Mouse (Mus musculus) right cerebral cortex, postnatal 36 days (tissue): ENCODE results near the gene Tfcp2l1.

ENCODE experiments used
- DNase-seq, 2 experiments: peaks; one replicate each; pipeline ENCODE4 v3.0.0; 2022; ENCODE audit warnings: low spot score in 2 of 2, mixed read lengths in 1 of 2

Gene Tfcp2l1

DNA sequence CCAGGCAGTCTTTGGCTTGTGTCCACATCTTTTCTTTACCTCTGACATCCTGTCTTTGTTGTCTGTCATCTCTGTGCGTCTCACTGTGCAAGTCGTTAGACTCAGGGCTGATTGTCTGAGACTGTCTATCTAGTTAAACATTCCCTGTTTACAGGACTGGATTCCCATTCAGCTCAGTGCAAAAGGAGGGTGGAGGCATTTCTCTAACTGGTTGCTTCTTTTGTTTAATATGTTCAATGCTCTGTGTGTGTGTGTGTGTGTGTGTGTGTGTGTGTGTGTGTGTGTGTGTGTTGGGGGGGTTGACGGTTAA lies 23.0 kb downstream of the Tfcp2l1 start:
- DNase-seq, result no peak

DNA sequence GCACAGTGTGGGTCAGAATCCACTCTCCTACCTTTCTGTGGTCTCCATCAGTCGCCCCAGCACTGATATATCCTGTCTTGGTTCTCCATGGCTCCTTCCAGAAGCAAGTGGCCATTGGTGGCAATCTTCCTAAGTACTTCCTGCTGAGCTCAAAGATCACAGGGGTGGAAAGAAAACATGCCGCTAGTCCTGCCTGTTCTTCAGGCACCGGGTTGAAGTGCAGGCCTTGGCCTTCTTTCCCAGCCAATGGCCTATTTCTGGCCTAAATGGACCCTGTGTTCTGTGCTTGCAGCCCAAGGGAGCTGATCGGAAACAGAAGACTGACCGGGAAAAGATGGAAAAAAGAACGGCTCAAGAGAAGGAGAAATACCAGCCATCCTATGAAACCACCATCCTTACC lies 31.0 kb downstream of the Tfcp2l1 start:
- no peak for DNase-seq

DNA sequence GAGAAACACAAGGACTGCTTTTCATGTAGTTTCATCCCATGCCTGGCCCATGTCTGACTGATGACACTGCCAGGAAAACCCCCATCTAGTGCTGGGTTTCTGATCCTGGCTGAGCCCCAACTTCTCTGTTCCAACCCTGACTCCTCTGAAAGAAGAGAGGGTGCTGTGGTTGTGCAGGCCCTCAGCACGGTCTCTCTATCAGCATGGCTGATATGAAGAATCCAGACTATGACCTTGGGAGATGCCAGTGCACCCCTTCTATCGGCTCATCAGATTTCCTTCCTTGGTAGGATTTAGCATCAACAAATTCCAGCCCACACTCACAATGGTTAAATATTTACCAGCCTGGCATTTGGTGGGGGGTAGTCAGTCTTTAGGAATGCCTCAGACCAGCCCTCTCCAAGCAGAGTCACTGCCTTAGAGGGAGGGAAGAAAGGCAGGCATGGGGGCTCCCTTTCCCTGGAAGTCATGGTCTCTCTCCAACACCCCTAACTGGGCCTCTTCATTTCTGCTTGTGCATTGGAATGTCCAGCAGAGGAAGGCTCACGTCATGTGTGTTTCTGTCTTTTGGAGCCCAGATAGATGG lies 33.2 kb downstream of the Tfcp2l1 start:
- no peak for DNase-seq

DNA sequence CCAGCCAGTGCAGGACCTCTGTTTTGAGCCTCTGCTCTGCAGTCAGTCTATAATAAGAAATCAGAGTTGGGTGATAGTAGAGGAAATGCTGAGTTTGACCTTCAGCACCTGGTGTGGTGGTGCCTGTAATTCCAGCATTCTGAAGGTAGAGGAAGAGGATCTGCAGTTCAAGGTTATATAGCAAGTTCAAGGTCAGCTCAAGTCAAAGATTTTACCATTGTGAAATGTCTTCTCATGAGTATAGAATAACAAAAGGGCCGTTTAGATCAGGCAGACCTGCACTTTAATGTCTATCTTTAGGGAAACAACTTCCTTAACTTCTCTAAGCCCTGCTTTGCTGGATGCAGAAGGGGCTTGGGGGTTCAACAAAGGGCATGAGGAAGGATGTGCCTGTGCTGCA lies 35.3 kb downstream of the Tfcp2l1 start:
- DNase-seq, result no peak

DNA sequence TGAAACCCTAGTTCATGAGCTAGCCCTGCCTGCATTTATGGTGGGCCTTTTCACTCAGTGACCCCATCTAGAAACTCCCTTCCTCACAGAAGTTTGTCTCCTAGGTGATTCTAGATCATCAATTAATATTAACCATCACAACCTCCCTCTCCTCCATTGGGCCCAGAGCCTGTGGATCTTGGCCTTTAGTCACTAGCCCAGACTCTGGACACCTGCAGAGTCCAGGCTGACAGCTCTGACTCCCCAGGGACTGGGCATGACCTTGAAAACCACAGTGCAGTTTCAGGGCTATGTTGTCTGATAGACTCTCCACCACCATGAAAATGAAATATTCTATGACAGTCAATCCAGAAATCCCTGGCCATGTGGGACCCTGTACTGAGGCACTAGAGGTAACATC lies 39.8 kb downstream of the Tfcp2l1 start:
- no peak for DNase-seq

DNA sequence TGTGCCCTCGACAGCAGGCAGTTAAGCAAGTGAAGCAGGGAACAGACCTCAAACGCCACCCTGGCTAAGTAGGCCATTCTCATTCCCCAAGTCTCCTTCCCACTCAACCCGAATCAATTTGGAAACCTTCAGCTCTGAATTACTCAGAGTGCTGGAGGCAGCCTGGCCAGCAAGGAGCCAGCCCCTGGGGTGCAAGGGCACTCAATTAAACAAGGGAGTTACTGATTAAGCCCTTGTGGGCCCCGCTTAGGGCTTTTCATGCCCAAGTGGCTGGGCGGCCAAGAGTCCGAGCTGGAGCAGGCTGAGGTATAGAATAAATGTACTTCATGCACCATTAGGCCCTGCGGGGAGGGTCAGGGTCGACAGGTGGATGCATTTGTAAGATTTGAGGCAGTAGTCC lies 44.5 kb downstream of the Tfcp2l1 start:
- DNase-seq, result no peak

DNA sequence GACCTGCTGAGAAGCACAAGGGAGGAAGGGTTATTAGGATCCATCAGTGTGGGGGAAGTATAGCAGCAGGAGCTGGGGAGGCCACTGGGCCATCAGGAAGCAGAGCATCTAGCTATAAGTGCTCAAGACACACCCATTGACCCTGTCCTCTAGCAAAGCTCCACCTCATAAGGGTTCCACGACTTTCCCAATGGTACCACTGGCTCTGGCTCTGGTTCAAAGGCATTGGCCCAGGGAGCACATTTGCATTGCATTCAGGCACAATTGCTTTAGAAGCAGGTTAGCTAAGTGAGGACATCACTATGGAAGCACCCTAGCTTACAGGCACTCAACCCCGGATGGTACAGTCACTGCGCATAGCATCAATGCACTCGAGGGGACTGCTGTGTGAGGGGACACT lies 46.4 kb downstream of the Tfcp2l1 start:
- no peak for DNase-seq

DNA sequence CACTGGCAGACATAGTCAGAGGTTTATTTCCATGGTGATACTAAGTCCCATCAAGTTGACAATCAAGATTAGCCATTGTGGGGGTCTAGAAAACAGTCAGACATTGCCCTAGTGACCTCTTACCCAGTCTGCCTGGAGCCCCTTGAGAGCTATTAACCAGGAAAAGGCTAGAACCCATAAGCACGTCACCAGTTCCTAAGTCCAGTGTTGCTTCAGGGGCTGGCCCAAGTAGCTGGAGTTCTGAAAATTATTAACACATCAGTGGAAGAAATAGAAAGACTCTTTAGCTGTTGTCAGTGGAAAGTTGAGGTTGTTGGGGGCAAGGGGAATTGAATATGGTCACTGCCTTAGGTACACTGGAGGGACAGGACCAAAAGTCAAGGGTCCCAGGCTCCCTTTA lies 54.2 kb downstream of the Tfcp2l1 start:
- no peak for DNase-seq

DNA sequence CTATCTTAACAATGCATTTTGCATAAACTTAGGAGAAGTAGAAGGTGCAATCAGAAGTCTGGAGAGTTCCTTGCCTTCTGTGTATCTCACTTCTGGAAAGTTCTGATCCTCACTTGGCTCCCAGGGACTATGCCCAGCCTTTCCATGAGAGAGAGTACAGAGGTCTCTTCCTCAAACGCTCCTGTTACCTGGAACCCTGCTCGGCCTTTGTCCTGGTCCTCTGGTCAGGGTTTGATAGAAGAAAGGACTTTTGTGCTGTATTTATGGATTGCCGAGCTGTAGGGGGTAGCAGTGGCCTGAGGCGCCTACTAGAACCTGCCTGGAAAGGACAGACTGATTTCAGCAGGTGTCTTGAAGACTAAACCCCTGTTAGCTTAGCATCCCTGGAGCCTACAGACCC lies 55.9 kb downstream of the Tfcp2l1 start:
- DNase-seq, result no peak

DNA sequence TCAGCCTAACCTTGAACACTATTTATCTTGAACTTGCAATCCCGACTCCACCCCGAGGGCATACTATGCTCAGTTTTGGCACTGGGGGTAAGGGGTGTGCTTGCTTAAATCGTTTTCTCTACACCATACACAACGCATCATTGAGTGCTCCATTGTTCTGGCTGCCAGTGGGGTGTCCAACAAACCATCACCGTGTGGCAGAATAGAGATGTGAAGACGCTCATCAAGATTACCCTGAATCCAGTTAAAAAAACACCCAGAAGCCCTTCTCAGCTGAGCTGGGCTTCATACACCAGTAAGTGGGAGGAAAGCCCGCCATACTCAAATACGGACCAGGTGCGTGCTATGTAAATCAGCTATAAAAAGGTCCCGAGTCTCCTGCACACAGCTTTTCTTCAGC lies 60.0 kb downstream of the Tfcp2l1 start:
- DNase-seq, result no peak

DNA sequence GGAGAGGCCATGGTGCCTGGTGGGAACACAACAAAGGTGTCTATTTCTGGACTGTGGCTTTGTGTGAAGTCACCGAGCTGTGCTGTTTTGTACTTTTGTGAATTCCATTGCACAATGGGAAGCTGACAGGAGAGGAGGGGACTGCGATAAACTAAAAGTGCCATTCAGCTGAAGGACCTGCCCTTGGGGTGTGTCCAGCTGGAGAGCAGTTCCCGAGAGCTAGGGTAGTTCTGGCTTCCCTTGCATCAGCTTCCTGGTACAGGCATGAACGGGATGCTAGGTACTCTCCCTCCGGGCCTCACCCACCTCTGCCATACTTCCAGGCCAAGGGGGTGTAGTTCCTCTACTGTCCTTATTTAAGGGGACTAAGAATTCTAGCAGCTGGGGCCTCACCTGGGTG lies 62.1 kb downstream of the Tfcp2l1 start:
- DNase-seq, result no peak

DNA sequence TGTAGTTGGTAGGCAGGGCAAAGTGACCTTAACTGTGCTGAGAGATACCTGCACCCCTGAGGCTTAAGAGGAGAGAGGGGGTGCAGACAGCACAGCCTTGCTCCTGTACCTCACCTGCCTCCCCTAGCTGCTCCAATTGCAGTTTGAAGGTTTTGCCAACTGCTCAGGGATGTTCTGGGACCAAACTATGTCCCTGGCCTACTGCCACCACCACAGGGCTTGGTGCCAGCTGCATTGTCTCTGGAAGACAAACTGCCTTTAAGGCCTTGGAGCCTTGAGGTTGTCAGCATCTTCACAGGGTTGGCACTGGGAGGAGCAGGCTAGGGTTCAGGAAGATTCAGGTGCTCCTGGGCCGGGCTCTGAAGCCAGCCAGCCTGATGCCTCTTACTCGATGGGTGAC lies 66.7 kb downstream of the Tfcp2l1 start:
- no peak for DNase-seq

DNA sequence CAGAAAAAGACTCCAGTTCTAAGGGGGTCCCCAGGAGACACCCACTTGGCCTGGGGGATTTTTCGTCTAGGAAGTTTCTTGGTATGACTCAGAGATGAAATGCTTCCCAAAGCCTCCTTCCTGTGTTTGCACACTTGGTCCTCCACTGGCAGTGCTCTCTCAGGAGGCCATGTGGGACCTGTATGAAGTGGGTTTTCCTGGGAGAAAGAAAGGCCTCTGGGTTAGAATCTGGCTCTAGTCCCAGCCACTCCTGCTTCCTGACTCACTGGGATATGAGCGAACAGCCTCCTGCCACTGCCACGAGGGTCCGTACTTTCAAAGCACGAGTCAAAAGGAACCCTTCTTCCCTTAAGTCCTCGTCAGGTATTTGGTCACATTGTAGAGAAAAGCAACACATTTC lies 70.2 kb downstream of the Tfcp2l1 start:
- no peak for DNase-seq

DNA sequence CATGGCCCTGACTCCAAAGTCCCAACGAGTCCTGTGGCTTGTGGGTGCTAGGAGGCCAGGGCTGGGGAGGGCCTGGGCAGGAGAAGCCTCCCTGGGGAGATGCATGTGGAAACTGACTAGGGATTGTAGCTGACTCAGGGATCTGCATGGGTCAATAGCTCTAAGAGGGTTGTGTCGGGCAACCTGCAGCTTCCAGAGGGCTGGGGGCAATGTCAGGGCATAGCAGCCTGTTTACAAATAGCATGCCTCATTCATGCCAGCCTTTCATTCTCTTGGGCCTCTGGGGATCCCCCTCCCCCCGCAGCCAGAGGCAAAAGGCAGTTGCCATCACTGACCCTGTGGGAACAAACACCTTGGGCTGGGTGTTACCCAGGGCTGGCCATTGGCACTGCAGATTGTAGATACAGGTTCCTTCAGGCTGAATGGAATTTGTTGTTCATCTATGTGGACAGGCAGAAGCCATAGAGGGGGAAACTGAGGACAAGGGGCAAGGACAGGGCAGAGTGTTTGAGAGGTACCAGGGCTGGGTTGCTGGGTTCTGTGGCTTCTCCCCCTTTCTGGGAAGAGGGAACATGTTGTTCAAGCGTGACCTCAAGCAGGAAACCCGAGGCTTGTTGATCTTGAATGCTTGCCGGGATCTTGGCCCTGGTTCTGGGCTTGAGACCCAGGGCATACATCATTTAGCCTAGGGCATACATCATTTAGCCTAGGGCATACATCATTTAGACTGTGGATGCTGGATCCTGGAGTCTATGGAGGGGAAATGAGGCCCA lies 71.6 kb downstream of the Tfcp2l1 start:
- no peak for DNase-seq

DNA sequence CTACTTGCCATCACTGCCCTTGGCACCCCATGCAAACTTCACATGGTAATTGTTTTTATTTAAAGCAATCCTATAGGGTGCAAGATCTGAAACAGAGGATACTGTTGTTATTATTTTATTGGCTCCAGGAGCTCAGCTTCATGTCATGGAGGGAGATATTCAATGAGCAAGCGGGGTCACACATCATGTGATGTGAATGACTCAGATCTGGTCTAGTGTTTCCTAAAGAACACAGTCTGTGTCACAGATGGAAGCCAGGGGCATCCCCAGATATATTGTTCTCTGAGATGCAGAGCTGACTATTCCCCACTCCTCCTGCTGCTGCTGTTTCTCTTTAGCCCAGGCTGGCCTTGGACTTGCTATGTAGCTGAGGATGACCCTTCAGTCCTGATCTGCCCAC lies 72.2 kb downstream of the Tfcp2l1 start:
- DNase-seq, result no peak

DNA sequence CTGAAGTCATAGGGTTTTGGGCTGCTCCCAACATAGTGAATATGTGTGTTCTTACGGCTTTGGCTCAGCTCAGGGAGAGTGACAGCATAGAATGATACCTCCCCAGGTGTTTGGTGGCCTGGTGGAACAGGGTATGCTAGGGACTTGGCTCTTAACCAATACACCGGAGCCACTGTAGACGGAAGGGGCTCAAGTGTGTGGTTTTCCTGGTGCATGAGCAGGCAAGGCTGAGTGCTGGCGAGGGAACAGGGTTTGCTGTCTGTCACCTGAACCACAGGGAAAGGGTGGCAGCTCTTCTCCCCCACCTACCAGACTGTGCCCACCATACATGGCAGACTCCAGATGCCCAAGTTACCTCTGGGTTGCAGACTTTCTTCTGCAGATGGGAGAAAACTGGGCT lies 83.9 kb downstream of the Tfcp2l1 start:
- no peak for DNase-seq

DNA sequence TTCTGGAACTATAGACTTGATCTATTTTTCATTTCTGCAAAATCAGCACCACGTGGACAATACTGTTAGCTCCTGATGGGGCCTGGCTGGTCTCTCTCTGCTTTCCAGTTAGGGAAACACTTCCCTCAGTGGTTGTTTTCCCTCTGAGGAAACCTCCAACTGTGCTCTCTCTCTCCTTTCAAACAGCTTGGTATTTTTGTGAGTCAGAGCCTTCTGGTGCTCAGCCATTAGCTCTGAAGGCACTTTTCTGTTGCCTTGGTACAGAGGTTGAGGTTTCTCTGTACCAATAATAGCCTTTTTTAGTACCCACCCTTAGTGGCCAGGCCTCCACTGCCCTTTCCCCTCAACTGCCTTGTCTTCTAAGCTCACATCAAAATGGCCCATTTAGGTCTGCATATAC lies 88.5 kb downstream of the Tfcp2l1 start:
- no peak for DNase-seq

DNA sequence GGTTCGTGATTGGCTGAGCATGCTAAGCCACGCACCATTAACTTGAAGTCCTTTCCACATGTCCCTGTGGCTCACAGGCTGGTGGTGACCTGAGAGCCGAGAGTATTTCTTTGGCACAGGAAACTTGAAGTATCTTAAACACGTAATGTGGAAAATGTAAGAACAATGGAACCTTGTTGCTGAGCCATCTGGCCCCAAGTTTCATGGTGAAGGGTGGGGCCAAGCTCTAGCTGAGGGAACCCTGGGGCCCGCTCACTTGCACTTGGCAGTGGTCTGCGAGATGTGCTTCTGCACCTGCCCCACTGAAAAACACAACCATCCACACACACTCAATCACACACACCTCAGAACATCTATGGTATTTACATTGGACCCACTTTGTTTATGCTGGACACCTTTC lies 90.3 kb downstream of the Tfcp2l1 start:
- DNase-seq, result no peak

DNA sequence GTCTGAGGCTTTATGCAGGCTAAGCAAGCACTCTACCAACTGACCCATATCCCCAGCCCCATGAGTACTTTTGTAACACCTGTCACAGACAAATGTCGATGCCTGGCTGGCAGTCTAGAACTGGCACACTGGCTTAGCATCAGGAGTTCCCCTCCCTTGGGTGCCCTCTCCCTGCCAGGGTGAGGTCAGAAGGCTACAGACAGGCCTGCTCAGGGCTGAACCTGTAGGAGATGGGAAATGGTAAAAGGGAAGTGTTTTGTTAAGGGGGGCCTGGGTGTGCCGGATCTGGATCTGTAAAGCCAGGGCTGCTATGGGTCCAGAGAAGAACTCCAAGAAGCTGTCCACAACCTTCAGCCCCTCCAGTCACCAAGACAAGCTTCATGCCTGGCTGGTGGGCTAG lies 92.0 kb downstream of the Tfcp2l1 start:
- DNase-seq, result no peak

DNA sequence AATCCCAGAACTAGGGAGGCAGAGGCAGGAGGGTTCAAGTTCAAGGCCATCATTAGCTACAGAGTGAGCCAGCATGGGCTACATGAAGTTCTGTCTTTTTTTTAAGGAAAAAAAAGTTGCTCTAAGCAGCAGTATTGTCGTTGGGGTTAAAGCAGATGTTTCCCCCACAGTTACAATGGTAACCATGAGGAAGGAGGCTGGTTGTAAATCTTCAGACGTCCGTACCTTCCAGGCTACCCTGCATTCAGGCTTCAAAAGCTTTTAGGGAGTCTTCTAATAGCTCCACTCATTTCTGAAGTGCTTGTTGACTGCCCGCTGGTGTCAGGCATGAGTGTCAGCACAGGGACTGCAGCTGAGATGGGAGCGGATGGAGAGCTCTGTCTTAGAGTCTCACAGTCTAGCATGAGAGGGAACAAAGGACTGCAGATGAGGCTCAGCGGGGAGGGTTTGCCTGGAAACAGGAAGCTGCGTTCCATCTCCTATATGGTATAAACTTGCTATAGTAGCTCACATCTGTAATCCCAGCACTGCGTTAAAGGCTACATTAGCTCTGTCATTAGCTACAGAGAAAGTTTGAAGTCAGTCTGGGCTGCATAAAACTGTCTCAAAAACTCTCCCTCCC lies 92.8 kb downstream of the Tfcp2l1 start:
- no peak for DNase-seq

DNA sequence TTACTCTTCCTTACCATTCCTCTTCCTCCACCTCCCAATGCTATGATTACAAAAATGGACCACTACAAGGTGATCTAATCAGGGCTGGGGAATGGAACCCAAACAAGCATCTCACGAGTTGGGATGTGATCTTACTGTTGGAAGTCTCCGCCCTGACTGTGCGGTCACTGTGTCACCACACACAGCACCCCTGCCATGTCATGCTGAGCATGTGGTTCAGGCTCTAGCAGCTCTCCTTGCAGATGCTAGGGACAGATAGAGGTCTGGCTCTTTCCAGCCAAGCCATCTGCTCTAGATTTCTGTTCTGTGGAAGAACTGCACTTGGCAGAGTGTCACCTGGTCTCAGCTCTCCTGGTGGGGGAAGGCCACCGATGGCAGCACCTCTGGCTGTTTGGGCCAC lies 99.3 kb downstream of the Tfcp2l1 start:
- no peak for DNase-seq

DNA sequence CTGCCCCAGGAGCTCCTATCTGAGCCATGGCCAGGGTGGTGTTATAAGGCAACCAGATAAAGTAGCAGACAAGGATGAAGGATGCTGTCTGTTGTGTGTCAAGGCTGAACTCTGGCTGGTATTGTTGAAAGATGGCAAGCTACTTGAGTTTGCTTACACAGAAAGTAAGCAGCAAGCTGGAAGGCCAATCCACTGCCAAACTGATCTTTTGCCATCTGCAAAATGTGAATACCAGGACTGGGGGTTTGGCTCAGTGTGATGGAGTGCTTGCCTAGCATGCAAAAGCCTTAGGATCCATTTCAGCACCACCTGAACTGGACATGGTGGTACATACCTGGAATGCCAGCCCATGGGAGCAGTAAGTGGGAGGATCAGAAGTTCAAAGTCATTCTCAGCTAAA lies 101.1 kb downstream of the Tfcp2l1 start:
- DNase-seq, result no peak
